Mouse (Mus musculus) embryonic fibroblast, embryonic 13.5 days (primary cell): ENCODE measurements around the gene Cyp2j7.
"Not testable (repeated sequence)": the region's sequence is repeated elsewhere in the genome, so short reads cannot be mapped to it uniquely, and the experiment has no call there.

Source experiments
- CTCF ChIP-seq: IDR thresholded peaks from 2 replicates; pipeline ENCODE4 v1.5.1; 2011; ENCODE audit warnings: mild to moderate bottlenecking, control low read depth, low read length, moderate library complexity, borderline replicate concordance; ENCODE audit not compliant: insufficient read depth
- POLR2A ChIP-seq: IDR thresholded peaks from 2 replicates; pipeline ENCODE4 v1.6.1; 2011; ENCODE audit warnings: low read depth, mild to moderate bottlenecking, control low read depth, low read length, moderate library complexity

DNA sequence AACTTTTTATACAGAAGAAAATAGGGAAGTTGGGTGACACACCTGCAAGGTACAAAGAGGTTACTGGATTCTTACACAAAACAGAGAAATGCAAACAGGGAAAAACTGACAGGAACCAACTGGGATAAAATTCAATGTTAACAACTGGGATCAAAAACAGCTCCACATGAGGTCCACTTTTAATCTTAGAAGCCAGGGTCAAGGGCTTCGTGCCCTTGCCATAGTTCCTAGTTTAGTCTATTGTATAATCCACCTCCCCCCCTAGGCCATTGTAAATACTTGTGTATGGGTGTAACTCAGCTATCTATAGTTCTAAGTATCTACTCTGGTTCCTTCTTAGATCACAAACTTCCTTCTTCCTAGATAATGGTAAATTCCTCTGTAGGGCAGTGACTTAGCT is 40.4 kb upstream of the Cyp2j7 start:
- not testable (repeated sequence) for TF ChIP-seq CTCF, POLR2A
